Mouse (Mus musculus) 3T3-L1 (cell line): Measurements from ENCODE around the gene Dhx34.

Experiments used
- DNase-seq: peaks from one replicate; pipeline ENCODE4 v3.0.0-alpha.2; 2015; ENCODE audit warnings: low read depth, low spot score

Gene Dhx34

GRCm38 (mm10) chr7:16210862-16211365 is 10.9 kb downstream of the Dhx34 start:
- peak; percentile 60 for DNase-seq

- DNase-seq = peak; percentile 81
Measured at GRCm38 (mm10) chr7:16208781-16209665, 12.8 kb downstream of the Dhx34 start.

GRCm38 (mm10) chr7:16207496-16207895 is 14.3 kb downstream of the Dhx34 start:
- peak; percentile 87 for DNase-seq

DNA sequence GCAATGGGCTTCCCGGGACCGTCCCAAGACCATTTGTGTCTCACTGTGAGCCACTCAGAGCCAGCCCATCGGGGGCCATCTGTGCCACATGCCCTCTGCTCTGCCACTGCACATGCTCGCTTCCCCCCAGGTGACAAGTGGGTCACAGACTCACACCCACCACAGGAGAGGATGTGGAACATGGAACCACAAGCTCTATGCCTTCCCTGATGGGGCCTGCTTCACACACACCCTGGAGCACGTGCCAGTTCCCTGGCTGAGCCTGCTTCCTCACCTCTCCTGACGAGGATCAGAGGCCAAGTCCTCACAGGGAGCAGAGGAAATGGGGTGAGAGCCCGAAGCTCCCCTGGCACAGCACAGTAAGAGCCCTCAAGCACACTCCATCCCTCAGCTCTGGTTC is 14.8 kb downstream of the Dhx34 start:
- no peak for DNase-seq

- DNase-seq = no peak
Measured at GRCm38 (mm10) chr7:16204791-16205190, 17.0 kb downstream of the Dhx34 start.

GRCm38 (mm10) chr7:16203505-16203903 is 18.3 kb downstream of the Dhx34 start:
- no peak for DNase-seq

- no peak for DNase-seq
Measured at GRCm38 (mm10) chr7:16202756-16203504, 18.9 kb downstream of the Dhx34 start.

DNA sequence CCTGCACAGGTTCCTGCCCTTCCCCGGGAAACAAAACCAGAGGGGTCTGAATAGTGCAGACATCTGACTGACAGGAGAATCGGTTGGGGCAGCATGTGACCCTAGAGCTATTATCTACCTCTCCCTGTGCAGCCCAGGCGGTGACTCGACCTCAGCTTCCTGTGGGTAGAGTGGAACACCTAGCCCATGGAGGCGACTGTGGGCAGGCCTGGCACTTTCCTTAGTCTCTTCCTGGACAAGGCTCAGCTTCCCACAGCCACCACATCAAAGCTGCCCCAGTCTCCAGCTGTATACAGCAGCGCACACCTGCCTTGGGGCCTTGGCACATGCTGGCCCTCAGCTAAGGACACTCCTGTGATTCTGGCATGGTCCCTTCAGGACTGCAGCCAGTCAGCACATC is 20.7 kb downstream of the Dhx34 start:
- DNase-seq = no peak

- DNase-seq = no peak
Measured at GRCm38 (mm10) chr7:16198540-16198939, 23.3 kb downstream of the Dhx34 start.

- DNase-seq = no peak
Measured at GRCm38 (mm10) chr7:16197166-16197565, 24.7 kb downstream of the Dhx34 start.

GRCm38 (mm10) chr7:16196616-16197015 is 25.2 kb downstream of the Dhx34 start:
- no peak for DNase-seq

- DNase-seq = no peak
Measured at GRCm38 (mm10) chr7:16193702-16194101, 28.1 kb downstream of the Dhx34 start.

GRCm38 (mm10) chr7:16192315-16192714 is 29.5 kb downstream of the Dhx34 start:
- DNase-seq = peak; percentile 81

DNA sequence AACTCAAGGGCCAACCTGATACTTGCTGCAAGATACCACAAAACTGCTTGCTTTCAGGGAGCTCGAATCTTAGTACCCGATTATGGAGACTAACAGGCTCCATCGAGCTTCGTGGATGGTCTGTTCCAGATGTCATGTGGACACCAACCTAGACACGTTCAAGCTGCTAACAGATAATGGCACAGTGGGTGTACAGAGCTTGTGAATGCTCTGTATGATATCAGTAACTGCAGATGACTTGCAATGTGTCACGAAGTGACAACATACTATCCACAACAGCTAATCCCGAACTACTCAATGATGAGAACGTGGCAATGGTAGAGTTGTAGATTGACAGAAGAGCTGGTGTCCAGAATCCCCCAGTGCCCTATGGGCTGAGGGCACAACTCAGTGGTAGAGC is 34.3 kb downstream of the Dhx34 start:
- DNase-seq = no peak

DNA sequence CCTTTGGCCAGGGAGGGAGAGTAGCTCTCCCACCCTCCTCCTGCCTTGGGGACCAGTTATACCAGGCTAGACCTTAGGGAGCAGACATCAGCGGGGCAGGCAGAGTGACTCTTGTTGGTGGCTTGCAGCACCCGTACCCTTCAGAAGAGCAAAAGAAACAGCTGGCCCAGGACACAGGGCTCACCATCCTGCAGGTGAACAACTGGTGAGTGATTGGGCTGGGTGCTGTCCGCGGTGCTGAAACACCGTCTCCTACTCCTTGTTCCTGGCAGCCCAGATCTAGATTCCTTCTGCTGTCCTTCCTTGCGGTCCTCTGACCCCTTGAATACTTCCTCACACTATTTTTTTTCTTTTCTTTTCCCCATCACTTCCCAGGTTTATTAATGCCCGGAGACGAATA is 38.2 kb downstream of the Dhx34 start:
- DNase-seq = peak; percentile 64

- DNase-seq = no peak
Measured at GRCm38 (mm10) chr7:16178114-16178513, 43.7 kb downstream of the Dhx34 start.

DNA sequence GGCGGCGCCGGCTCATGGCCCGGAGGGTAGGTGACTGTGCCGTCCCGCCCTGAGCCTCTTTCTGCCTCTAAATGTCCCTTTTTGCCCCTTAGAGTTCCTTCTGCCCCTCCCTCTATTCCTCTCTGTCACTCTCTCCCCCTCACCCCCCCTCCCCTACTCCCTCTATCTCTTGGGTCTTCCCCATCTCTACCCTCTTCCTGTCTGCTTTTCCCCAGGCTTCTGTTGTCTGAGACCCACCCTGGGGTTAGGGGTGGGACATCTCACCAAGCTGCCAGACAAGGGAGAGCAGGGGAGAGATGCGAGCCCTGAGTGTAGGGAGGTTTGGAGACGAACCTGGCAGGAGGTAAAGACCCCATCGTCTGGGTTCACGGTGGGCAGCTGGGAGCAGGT is 46.3 kb downstream of the Dhx34 start:
- no peak for DNase-seq

DNA sequence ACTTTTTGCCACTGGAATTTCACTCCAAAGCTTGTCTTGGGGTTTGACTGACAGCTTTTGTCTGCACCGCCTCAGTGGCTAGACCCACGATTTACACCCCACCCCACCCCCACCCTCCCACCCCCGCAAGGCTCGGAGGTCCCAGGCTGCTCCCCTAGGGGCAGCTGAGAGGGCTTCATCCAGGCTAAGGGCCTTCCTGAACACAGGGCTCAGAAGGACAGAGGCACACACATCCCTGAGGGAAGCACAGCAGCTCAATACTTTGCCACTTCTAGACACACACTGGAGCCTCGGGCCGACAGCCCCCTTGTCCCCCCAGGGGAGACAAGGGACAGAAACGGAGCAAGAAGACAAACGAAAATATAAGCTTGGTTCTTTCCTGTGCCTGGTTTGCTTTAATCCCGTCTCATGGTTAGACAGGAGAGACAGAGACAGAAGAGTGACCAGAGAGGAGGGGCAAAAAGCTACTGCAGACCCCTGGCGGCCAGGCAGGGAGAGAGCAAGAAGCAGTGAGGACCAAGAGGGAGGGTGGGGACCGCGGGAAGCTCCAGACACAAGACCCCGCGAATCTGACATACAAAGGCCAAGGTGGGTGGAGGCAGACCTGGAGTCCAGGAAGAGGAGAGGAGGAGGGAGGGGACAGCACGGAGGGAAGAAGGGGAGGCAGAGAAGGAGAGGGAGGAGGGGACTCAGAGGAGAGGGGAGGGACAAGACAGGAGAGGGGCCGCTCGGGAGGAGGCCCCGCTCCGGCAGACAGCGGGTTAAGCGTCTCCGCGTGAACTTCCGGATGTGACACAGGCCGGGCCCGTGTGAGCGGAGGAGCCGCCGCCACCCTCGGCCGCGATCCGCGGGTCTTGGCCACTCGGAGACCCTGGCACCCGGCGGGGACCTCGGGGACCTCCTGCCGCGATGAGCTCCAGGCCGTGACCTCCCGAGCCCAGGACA is 47.0 kb downstream of the Dhx34 start, which contains the start of gene Meis3:
TSS of gene Meis3 (plus strand) at position 494 of the 945 bp plus-strand sequence.
- DNase-seq = peak; percentile 62

DNA sequence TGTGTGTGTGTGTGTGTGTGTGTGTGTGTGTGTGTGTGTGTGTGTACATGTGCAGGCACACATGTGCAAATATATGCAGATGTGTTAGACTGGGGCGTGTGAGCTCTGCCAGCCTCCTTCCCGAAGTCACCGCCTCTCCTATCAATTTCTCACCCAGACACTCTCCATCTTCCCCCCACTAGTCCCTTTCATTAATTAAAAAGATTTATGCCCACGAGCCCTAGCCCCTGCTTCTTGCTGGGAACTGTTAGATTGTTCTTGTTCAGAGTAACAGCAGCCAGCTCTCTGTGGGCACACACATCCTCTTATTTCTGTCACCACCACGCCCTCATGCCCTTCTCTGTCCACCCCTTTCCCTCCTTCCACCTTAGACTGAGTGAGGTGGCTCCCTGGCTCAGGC is 48.7 kb downstream of the Dhx34 start:
- DNase-seq = no peak

GRCm38 (mm10) chr7:16172586-16173140 is 49.2 kb downstream of the Dhx34 start:
- no peak for DNase-seq

DNA sequence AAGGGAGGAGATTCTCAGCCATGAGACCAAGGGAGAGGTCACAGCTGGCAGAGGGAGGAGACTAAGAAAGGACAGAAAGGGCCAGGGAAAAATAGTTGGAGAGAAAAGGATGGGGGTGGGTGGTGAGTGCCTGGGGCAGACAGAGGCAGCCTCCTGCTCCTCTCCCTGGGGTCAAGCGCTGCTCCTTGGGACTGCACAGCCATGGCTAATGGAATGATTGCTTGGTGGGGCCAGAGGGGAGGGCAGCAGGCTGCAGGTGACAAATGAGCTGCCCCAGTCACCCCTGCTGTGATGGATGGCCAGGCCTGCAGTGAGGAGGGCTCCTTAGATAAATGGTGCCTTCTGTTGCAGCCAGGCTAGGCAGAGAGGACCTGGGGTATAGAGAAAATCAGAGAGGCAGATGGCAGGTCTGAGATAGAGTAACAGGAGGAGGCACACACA is 49.7 kb downstream of the Dhx34 start:
- DNase-seq = no peak
